Mouse (Mus musculus): ENCODE data around the gene Enox1. TPM values are rescaled to one million over a fixed set of nuclear protein-coding genes. Genes with fewer than 3 reads are reported as not detected.
"Not testable (repeated sequence)": the region's sequence is repeated elsewhere in the genome, so short reads cannot be mapped to it uniquely, and the experiment has no call there.

The Enox1 gene
- total RNA-seq, 2 experiments from 2014 or later = 4.9 to 9.4 TPM

- DNase-seq = no peak
Measured at GRCm38 (mm10) chr14:77518017-77518416, 361.5 kb downstream of the Enox1 start.

- no peak for DNase-seq
Measured at GRCm38 (mm10) chr14:77518941-77519695, 362.6 kb downstream of the Enox1 start.

DNA sequence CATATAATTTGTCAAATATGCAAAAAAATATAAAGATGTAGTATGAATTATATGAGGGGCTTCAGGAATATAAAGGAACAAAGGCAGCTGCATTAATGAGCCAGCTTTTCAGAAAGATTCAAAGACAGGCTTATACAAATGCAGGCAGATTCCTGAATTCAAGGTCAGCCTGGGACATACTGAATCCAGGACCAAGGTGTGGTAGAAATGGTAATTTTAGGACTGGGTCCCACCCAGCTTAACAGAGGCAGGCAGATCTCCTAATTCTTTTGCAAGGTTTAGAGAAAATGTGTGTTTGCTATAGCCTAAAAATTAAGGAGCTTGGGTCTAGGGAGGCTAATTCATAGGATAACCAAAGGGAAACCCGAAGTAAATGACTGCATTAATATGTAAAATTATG lies 363.1 kb downstream of the Enox1 start:
- no peak for DNase-seq

DNA sequence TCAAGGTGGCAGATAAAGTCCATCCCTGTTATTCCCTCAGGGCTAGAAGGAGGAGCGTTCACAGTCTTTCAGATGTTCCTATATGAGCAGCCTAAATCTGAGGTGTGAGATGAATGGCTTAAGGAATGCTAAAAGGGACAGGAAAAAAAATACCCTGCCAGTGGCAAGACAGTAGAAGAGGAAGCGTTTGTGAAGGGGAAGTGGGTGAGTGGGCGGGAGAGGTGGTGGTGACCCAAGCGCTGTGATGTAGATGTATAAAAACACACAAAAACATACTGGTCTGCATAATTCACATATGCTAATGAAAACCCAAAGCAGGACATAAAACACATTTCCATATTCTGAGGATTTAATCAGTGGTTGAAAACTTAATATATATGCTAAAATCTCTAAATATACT lies 367.7 kb downstream of the Enox1 start:
- DNase-seq = no peak

- DNase-seq = no peak
Measured at GRCm38 (mm10) chr14:77526262-77526661, 369.7 kb downstream of the Enox1 start.

GRCm38 (mm10) chr14:77529201-77529600 lies 372.6 kb downstream of the Enox1 start:
- DNase-seq = no peak

- no peak for DNase-seq
Measured at GRCm38 (mm10) chr14:77529621-77530020, 373.1 kb downstream of the Enox1 start.

DNA sequence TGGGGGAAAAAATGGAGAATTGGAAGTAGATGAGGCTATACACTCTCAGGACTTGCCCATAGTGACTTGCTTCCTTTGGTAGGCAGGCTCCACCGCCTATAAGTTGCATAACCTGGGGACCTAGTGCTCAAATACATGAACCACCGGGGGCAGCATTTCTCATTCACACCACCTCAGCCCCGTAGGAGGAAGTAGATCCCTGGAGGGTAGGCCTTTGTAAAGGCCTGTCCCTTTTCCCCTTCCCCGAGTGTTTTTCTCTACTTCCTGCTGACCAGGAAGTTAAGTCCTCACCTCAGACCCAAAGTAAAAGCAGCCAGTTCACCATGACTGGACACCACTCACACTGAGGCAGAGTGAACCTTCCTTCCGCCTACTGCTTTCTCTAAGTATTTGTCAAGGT lies 377.1 kb downstream of the Enox1 start:
- no peak for DNase-seq

GRCm38 (mm10) chr14:77534120-77534519 lies 377.6 kb downstream of the Enox1 start:
- DNase-seq = no peak

DNA sequence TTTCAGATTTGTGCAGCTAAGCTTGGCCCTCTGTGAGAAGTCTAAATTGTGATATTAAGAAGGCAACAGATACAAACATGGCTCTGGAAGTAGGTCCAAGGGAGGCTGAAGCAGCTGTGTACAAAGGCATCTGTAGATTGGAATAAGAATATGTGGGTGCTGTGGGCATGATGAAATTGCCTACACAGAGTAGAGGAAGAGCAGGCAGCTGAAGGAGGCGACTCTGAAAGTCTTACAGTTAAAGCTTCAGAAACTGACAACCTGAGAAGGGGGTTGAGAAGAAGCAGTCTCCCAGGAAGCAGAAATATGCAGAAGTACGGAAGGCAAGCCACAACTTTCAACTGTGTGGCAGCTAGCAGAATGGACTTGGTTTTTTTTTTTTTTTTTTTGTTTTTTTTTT lies 380.0 kb downstream of the Enox1 start:
- no peak for DNase-seq

DNA sequence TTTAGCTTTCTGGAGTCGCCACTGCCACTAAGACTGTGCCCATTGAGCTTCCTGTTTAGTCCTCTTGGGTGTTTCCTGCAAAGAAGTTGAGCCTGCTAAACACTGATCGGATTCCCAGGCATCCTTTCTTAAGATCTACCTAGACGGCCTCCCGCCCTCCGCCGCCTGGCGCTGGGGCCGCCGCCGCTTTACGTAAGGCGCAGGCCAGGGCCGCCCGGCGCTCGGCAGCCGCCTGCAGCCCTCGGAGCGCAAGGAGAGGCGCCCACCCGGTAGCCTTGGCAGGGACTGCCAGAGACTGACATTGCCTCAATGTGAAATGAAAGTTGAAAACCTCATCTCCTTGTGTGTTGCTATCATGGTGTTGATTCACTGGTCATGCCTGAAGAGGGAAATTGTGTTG lies 383.0 kb downstream of the Enox1 start:
- not testable (repeated sequence) for DNase-seq

DNA sequence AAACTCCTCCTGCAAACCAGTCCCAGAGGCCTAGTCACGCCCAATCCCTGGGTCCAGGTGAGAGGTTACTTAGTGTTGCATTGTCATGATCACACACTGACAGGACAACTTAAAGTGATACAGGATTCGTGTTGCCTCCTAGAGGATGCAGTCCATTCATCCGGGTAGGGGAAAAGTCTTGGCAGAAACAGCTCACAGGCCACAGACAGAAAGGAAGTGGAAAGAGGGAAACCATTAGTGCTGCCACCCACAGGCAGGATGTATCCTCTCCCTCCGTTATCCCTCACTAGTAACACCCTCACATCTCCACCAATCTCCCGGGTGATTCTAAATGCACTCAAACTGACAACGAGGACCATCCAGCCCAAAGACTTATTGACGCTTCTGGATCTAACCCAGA lies 385.4 kb downstream of the Enox1 start:
- no peak for DNase-seq

DNA sequence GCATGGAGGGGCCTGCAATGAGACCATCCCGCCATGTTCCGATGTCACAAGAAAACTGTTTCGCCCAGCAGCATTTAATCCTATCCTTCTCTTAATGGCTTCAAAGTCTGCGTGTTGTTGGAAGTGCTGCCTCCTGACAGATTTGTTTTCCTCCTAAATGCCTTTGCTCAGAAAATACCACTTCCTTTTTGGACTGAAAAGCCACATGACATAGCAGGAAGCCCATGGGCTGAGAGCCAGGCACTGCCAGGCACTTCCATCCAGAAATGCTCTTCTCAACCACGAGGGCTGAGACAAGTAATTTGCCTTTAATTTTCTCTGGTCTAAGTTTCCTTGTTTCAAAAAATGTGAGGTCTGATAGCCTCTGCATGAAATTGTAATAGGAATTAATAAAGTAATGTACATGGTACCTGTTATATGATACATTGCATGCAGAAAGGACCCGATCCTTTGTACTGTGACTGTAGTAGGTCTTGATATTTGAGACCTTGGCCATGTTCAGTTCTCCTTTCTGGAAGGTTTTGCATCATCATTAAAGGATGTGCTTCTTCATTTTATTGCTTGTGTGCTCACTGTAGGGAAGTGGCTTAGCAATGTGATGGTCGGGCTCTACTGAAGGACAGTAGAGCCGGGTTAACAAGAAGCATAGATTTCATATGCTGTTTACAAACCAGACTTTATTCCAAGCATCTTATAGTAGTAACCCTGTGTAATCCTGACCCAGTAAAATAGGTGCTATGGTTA lies 390.1 kb downstream of the Enox1 start:
- no peak for DNase-seq

DNA sequence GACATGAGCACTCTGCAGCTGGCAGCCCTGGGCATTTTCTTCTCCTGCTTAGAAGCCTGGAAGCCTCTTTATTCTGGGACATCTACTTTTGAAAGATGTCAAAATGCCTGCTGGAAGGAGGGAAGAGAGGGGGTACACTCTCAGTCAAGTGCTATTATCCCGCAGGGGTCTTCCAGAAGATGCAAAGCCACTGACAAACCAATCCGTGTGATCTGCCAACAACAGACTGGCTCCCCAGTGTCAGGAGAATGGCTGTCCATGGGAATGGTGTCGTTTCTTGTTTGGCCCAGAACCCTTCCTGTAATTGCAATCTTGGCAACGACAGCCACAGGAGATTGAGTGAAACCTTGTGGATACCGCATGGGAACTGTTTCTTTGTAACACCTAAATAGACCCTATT lies 390.8 kb downstream of the Enox1 start:
- no peak for DNase-seq

- DNase-seq = no peak
Measured at GRCm38 (mm10) chr14:77548963-77549362, 392.4 kb downstream of the Enox1 start.

GRCm38 (mm10) chr14:77557446-77558070 lies 401.0 kb downstream of the Enox1 start:
- no peak for DNase-seq

- DNase-seq = no peak
Measured at GRCm38 (mm10) chr14:77558910-77559309, 402.3 kb downstream of the Enox1 start.

DNA sequence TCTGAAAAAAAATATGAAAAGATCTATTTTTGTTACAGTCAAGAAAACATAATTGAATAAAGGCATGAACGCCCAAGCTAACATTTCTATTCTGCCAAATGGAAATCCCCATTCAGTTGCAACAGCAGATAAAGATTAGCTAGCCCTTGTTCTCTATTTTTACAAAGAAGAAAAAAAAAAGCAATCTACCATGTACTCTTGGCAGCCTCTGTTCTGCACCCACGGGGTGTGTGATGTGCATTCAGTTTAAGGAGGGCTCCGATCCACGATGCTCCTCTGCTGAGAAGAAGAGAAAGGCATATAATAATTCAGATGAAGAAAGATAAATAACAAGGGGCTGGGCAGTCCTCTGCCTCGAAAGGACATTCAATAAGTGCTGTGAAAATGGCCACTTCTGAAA lies 403.2 kb downstream of the Enox1 start:
- DNase-seq = no peak

GRCm38 (mm10) chr14:77561808-77562583 lies 405.4 kb downstream of the Enox1 start:
- DNase-seq = no peak

DNA sequence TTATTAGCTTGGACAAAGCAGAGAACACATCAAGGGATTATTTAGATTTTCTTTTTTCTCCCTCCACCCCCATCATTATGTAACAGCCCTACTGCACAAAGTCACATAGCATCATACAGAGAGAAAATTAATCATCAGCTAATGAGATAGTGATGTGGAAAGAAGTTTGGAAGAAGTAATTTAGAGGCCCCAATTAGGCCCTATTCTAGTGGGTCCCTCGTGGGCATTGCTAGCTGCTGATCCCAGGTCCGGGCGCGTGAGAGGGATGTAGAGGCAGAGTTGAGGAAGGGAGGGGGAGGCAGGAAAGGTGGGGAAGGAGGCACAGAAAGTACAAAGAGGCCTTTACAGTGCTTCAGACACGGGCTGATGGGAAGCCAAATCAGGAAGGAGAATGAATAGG lies 407.4 kb downstream of the Enox1 start:
- no peak for DNase-seq

GRCm38 (mm10) chr14:77567120-77567519 lies 410.6 kb downstream of the Enox1 start:
- no peak for DNase-seq

GRCm38 (mm10) chr14:77574436-77574835 lies 417.9 kb downstream of the Enox1 start:
- no peak for DNase-seq

DNA sequence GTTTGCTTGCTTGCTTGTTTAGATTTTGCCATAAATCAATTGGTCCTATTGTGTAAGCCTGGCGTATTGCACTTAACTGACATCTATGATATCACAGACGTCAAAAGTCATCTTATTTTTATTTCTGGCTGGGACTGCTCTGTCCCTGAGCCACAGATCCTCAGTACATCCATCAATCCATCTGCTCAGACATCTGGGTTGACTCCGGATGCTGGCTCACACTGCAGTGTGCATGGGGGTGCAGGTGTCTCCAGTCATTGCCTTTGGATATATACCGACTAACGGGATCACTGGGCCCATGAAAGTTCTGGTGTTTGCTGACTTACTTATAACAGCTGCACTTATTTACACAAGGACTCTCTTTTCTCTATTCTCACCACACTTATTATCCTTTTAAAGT lies 419.8 kb downstream of the Enox1 start:
- no peak for DNase-seq

Data from adrenal gland, postnatal 10 days (tissue).